Mouse (Mus musculus) forelimb bud, embryonic 11.5 days (tissue): ENCODE measurements around the gene Gm3448.
"Not testable (repeated sequence)": the region's sequence is repeated elsewhere in the genome, so short reads cannot be mapped to it uniquely, and the experiment has no call there.

Experiments used
- DNase-seq: peaks from one replicate; pipeline ENCODE4 v3.0.0-alpha.2; 2012; ENCODE audit warnings: low read depth, low spot score

Gene Gm3448

DNA sequence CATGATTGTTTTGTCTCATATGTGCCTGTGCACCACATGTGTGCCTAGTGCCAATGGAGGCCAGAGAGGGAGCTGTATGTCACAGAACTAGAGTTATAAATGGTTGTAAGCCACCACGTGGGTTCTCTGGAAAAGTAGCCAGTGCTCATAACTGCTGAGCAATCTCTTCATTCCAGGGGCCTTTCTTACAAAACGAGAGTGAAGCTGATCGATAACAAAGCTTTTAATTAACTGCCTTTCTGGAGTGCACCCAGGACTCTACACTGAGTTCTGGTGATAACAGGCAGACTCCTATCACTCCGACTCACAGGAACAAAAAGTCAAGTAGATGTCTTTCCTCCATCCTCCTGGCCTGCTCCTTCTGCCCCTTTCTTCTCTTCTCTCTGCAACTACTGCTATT lies 9.9 kb downstream of the Gm3448 start:
- DNase-seq, result not testable (repeated sequence)

DNA sequence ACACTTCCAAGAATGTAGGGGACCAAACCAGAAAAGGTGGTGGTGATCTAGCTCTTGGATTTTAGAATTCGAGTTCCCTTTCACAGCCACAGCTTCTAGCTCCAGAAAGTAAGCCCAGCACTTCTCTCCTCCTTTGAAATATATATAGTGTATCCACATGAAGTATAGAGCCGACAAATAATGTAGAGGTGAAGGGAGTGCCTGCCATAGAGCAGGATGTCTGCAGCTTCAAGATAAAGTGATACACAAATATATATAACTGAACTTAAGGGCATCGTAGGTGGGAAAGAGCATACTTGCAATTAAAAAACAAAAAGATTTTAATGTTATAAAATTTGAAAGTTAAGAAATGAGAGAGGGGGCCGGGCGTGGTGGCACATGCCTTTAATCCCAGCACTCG lies 15.8 kb downstream of the Gm3448 start:
- not testable (repeated sequence) for DNase-seq

DNA sequence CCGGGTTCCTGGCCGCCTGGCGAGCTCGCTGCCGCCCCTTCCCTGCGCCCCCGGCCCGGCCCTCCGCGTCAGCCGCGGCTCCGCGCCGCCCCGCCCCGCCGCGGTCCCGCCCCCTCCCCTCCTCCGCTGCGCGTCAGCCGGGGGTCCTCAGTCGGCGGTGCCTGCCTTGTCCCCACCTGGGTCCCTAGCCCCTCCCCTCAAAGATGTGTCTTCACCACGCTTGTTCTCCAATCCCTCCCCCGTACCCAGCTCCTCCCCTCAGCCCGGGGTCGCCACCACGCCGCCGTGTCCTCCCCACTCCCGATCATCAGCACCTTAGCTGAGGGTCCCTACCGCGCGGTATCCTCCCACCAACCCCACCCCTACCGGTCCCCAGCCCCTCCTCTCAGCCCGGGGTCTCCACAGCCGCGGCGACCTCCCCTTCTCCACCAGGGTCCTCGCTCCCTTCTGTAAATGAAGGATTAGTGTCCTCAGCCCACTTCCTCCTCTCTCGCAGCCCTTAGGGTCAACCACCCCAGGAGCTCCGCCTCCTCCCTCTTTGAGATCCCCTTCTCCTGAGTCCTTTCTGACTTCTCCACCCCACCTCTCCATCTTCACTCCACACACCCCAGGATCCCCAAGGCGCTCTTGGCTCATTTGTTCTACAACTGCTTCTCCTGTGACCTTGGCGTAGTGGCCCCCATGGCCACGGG lies 16.7 kb downstream of the Gm3448 start:
- DNase-seq, result not testable (repeated sequence)

DNA sequence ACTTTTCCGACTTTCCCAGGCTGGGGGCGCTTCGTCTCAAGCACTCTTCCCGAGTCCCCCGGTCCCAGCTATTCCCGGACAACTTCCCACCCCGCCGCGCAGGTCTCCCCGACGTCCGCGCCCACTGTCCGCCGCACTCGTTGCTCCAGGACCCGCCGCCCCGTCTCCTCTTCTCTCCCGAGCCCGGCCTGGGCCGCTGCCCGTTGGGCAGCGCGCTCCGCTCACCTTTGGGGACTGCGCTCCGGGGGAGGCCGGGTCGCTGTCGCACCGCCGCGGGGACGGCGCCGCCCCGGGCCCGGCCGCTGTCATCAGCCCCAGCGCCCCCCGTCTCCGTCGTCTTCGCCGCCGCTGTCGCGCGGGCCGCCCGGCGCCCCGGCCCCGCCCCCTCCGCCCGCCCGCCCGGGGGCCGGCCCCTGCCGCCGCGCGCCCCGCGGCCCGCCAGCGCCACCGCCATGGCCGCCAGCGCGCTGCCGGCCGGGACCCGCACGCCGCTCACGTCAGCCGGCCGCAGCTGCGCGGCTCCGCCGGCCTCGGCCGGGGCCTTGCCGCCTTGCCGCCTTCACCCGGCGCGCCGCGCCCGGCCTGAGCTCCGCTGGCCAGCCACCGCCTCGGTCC lies 17.4 kb downstream of the Gm3448 start:
- not testable (repeated sequence) for DNase-seq

DNA sequence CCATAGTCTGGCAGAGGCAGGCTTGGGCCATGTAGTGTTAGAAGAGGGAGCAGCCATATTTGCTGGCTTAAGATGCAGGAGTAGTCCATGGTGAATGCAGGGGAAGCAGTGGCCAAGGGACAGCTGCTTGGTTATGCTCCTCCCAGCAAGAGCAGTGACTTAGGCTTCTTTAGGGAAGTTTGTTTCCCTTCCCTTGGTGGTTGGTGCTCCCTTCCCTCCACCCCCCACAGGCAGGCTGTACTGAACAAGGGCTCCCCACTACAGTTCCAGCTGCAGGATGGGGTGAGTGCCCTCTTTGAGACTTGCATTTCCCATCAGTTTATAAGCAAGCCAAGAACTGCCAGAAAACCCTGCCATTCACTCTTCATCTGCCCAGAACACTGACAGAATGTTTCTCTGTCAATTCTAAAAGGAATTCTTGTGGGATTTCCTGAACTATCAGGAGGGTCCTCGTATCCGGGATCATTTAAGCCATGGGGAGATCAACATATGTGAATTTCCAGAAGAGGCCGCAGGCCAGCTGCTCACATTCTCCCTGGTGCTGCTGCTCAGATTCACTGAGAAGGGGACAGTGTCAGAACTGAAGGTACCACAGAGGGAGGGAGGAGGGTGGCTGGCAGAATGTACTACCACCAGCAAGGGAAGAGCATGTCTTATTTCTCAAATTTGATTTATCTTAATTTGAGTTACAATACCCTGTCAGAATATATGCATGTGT lies 19.7 kb downstream of the Gm3448 start:
- DNase-seq, result not testable (repeated sequence)

DNA sequence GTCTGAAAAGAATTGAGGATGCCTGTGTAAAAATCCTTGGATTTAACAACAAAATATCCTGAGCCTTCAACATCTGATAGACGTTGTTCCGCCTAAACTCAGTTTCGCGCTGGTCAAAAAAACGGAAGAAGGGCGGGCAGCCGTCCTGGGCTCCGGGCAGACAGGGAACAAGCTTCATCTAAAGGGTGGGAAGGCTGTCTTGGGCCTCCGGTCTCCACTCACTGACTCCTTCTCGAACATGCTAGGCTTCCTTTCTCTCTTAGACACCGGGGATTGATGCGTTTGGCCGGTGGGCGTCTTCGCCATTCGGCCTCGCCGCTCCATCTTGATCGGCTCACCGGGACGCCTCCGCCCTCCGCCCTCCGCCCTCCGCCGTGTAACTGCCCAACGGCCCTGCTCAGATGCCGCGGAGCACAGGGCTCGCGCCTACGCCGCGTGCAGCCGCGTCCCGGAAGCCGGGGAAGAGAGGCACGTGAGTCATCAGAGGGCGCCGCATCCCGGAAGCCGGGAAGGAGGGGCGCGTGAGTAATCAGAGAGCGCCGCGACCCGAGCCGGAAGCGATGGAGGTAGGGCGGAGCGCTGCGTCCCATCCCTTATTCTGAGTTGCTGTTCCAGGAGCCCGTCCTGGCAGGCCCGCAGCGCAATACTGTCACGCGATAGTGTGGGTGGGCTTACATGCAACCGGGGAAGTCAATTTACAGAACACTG lies 31.5 kb downstream of the Gm3448 start, which contains the start of gene Gm3435:
Gene Gm3435, plus strand, starts transcription at position 471 of the 708 bp plus-strand sequence.
- not testable (repeated sequence) for DNase-seq

DNA sequence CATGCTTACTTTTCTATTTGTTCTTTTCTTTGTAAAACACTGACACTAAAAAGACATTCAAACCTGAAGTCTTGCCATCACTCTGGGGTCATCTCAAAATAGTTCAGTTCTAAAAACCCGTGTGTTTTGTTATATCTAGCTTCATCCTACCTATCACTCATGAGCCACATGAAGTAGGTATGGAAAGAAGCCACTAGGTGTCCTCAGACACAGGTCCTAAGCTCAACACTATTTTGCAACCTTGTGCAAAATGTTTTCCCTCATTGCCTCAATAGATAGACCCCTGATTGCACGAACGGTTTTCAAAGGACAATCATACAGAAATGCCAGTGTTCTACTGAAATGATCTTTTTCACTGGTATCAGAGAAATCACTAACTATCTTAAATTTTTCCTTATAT lies 32.2 kb downstream of the Gm3448 start:
- not testable (repeated sequence) for DNase-seq

DNA sequence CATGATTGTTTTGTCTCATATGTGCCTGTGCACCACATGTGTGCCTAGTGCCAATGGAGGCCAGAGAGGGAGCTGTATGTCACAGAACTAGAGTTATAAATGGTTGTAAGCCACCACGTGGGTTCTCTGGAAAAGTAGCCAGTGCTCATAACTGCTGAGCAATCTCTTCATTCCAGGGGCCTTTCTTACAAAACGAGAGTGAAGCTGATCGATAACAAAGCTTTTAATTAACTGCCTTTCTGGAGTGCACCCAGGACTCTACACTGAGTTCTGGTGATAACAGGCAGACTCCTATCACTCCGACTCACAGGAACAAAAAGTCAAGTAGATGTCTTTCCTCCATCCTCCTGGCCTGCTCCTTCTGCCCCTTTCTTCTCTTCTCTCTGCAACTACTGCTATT lies 41.3 kb downstream of the Gm3448 start:
- not testable (repeated sequence) for DNase-seq

DNA sequence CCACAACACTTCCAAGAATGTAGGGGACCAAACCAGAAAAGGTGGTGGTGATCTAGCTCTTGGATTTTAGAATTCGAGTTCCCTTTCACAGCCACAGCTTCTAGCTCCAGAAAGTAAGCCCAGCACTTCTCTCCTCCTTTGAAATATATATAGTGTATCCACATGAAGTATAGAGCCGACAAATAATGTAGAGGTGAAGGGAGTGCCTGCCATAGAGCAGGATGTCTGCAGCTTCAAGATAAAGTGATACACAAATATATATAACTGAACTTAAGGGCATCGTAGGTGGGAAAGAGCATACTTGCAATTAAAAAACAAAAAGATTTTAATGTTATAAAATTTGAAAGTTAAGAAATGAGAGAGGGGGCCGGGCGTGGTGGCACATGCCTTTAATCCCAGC lies 47.2 kb downstream of the Gm3448 start:
- not testable (repeated sequence) for DNase-seq

DNA sequence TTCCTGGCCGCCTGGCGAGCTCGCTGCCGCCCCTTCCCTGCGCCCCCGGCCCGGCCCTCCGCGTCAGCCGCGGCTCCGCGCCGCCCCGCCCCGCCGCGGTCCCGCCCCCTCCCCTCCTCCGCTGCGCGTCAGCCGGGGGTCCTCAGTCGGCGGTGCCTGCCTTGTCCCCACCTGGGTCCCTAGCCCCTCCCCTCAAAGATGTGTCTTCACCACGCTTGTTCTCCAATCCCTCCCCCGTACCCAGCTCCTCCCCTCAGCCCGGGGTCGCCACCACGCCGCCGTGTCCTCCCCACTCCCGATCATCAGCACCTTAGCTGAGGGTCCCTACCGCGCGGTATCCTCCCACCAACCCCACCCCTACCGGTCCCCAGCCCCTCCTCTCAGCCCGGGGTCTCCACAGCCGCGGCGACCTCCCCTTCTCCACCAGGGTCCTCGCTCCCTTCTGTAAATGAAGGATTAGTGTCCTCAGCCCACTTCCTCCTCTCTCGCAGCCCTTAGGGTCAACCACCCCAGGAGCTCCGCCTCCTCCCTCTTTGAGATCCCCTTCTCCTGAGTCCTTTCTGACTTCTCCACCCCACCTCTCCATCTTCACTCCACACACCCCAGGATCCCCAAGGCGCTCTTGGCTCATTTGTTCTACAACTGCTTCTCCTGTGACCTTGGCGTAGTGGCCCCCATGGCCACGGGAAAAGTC lies 48.1 kb downstream of the Gm3448 start:
- not testable (repeated sequence) for DNase-seq

DNA sequence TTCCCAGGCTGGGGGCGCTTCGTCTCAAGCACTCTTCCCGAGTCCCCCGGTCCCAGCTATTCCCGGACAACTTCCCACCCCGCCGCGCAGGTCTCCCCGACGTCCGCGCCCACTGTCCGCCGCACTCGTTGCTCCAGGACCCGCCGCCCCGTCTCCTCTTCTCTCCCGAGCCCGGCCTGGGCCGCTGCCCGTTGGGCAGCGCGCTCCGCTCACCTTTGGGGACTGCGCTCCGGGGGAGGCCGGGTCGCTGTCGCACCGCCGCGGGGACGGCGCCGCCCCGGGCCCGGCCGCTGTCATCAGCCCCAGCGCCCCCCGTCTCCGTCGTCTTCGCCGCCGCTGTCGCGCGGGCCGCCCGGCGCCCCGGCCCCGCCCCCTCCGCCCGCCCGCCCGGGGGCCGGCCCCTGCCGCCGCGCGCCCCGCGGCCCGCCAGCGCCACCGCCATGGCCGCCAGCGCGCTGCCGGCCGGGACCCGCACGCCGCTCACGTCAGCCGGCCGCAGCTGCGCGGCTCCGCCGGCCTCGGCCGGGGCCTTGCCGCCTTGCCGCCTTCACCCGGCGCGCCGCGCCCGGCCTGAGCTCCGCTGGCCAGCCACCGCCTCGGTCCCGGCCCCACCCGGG lies 48.7 kb downstream of the Gm3448 start:
- DNase-seq, result not testable (repeated sequence)

DNA sequence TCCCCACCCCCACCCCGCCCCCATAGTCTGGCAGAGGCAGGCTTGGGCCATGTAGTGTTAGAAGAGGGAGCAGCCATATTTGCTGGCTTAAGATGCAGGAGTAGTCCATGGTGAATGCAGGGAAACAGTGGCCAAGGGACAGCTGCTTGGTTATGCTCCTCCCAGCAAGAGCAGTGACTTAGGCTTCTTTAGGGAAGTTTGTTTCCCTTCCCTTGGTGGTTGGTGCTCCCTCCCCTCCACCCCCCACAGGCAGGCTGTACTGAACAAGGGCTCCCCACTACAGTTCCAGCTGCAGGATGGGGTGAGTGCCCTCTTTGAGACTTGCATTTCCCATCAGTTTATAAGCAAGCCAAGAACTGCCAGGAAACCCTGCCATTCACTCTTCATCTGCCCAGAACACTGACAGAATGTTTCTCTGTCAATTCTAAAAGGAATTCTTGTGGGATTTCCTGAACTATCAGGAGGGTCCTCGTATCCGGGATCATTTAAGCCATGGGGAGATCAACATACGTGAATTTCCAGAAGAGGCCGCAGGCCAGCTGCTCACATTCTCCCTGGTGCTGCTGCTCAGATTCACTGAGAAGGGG lies 51.1 kb downstream of the Gm3448 start:
- DNase-seq, result not testable (repeated sequence)

DNA sequence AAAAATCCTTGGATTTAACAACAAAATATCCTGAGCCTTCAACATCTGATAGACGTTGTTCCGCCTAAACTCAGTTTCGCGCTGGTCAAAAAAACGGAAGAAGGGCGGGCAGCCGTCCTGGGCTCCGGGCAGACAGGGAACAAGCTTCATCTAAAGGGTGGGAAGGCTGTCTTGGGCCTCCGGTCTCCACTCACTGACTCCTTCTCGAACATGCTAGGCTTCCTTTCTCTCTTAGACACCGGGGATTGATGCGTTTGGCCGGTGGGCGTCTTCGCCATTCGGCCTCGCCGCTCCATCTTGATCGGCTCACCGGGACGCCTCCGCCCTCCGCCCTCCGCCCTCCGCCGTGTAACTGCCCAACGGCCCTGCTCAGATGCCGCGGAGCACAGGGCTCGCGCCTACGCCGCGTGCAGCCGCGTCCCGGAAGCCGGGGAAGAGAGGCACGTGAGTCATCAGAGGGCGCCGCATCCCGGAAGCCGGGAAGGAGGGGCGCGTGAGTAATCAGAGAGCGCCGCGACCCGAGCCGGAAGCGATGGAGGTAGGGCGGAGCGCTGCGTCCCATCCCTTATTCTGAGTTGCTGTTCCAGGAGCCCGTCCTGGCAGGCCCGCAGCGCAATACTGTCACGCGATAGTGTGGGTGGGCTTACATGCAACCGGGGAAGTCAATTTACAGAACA lies 62.8 kb downstream of the Gm3448 start, which contains the start of the genes 9030025P20Rik and Gm3417:
Gene 9030025P20Rik, plus strand, starts transcription at position 107 of the 677 bp plus-strand sequence.
Gene Gm3417, minus strand, starts transcription at position 429 of the 677 bp plus-strand sequence.
- DNase-seq, result not testable (repeated sequence)

DNA sequence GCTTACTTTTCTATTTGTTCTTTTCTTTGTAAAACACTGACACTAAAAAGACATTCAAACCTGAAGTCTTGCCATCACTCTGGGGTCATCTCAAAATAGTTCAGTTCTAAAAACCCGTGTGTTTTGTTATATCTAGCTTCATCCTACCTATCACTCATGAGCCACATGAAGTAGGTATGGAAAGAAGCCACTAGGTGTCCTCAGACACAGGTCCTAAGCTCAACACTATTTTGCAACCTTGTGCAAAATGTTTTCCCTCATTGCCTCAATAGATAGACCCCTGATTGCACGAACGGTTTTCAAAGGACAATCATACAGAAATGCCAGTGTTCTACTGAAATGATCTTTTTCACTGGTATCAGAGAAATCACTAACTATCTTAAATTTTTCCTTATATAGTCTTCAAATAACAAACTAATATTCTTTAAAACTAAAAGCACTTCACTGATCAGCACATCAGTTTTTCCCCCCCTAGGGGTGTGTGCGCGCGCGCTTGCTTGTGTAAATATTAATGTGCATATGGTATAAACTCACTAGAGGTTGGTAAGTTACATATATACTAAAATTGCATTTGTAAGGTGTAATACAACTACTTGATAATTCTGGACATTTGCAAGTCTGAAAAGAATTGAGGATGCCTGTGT lies 63.5 kb downstream of the Gm3448 start:
- DNase-seq, result not testable (repeated sequence)

DNA sequence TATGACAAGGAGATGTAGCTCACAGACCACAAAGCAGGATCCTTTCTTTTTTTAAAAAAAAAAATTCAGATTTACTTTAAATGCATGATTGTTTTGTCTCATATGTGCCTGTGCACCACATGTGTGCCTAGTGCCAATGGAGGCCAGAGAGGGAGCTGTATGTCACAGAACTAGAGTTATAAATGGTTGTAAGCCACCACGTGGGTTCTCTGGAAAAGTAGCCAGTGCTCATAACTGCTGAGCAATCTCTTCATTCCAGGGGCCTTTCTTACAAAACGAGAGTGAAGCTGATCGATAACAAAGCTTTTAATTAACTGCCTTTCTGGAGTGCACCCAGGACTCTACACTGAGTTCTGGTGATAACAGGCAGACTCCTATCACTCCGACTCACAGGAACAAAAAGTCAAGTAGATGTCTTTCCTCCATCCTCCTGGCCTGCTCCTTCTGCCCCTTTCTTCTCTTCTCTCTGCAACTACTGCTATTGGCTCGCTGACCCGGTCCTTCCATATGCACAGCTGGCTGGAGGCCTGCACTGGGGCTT lies 72.9 kb downstream of the Gm3448 start:
- DNase-seq, result not testable (repeated sequence)

DNA sequence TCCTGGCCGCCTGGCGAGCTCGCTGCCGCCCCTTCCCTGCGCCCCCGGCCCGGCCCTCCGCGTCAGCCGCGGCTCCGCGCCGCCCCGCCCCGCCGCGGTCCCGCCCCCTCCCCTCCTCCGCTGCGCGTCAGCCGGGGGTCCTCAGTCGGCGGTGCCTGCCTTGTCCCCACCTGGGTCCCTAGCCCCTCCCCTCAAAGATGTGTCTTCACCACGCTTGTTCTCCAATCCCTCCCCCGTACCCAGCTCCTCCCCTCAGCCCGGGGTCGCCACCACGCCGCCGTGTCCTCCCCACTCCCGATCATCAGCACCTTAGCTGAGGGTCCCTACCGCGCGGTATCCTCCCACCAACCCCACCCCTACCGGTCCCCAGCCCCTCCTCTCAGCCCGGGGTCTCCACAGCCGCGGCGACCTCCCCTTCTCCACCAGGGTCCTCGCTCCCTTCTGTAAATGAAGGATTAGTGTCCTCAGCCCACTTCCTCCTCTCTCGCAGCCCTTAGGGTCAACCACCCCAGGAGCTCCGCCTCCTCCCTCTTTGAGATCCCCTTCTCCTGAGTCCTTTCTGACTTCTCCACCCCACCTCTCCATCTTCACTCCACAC lies 79.7 kb downstream of the Gm3448 start:
- DNase-seq, result not testable (repeated sequence)

DNA sequence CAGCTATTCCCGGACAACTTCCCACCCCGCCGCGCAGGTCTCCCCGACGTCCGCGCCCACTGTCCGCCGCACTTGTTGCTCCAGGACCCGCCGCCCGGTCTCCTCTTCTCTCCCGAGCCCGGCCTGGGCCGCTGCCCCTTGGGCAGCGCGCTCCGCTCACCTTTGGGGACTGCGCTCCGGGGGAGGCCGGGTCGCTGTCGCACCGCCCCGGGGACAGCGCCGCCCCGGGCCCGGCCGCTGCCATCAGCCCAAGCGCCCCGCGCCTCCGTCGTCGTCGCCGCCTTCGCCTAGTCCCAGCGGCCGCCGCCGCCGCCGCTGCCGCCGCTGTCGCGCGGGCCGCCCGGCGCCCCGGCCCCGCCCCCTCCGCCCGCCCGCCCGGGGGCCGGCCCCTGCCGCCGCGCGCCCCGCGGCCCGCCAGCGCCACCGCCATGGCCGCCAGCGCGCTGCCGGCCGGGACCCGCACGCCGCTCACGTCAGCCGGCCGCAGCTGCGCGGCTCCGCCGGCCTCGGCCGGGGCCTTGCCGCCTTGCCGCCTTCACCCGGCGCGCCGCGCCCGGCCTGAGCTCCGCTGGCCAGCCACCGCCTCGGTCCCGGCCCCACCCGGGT lies 80.3 kb downstream of the Gm3448 start, which contains the start of gene Phf10:
Gene Phf10, minus strand, starts transcription at position 323 of the 606 bp plus-strand sequence.
- not testable (repeated sequence) for DNase-seq

DNA sequence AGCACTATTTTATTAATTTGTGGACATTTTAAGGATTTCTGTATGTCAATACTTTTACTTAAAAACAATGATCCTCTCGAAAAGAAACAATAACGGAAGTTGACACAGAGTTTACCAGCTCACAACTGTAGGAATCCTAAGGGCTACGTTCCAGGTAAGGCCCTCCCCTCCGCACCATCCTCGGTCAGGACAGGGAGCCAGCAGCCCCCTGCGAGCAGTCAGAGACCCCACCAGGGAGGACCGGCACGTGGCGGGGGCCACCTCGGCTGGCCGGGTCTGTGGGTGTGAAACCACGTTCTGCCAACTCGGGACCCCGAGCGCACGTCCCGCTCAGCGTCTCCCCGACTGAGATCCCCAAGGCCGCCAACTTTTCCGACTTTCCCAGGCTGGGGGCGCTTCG lies 80.8 kb downstream of the Gm3448 start:
- no peak for DNase-seq
